Mouse (Mus musculus): ENCODE measurements around the gene Alkbh8. TPM values are rescaled to one million over a fixed set of nuclear protein-coding genes. Genes with fewer than 3 reads are reported as not detected.

Gene Alkbh8
- polyA plus RNA-seq (2014; fragmentation: Illumina TruSeq; extraction: RNeasy Lipid Tissue Mini Kit (QIAGEN cat#74804); ENCODE audit: low read depth, low replicate concordance): 10.0 TPM

DNA sequence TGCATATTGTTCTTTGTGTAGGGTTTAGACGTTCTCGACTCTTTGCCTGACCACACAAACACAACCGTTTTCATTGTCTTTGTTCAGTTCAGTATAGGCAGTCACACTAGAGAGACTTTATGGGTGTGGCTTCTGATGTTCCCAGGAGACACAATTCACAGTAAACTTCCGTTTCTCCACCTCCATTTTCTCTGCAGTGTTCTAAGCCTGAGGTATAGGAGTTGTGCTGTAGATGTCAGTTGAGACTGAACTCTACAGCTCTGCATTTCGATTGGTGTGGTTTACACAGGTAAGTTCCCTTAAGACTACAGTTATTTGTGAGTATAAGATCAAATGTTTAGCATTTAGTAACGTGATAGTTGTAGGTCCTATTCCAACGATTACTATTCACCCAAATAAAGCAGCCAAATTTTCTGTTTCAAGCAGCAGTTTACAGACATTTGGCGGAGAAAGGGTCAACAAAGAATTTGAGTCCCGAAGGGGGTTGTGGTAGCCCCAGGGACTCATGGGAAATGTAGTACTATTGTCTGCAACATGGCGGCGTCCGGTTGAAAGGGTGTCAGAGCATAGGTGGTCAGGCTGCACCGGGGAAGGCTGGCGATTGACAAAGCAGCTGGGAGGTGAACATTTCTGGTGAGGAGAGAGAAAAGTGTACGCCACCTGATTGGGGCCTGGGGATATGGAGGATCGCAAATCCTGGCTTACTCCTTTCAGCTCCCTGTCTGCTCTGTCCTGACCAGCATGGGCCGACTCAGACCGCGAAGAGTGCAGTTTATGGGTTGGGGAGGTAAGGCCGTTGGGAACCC is at the start of gene Alkbh8:
Gene Alkbh8 (plus strand): TSS at position 179 of the 806 bp plus-strand sequence.

DNA sequence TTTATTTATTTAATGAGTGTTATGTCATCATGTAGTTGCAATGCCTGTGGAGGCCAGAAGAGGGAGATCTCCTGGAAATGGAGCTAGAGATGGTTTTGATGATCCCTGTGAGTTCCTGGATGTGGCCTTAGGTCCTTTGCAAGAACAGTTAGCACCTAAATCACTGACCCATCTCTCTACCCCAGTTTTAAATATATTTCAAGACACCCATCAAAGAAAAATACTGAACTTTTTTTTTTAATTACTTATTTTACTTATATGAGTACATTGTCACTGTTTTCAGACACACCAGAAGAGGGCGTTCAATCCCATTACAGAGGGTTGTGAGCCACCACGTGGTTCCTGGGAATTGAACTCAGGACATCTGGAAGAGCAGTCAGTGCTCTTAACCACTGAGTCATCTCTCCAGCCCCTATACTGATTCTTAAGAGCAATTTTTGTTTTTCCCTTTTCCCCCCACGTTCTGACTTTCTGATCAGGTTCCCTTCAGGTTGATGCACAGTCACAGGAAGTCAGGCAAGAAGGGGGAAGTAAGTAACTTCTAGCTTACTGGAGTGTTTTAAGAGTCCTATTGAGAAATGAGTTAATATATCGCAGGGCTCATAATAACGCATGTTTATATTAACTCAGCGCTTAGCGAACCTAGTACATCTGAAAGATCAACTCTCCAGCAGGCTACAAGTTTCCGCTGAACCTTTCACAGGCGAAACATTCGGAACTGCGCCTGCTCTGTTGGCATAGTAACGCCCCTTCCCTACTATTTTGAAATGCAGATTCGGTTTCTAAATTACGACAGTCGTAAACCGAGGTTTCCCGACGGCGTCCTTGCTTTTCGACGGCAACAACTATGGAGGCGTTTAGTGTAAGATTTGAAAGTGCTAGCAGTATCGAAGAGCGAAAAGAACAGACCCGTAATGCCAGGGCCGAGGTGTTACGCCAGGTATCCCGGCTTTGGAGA is 68.6 kb downstream of the Alkbh8 start, which contains the start of gene Cwf19l2:
Gene Cwf19l2 (plus strand): TSS at position 342 of the 958 bp plus-strand sequence.

Other genes with a start within 250 kb of the Alkbh8 start
- 25.8 TPM for gene Cwf19l2, start 68.5 kb downstream of the Alkbh8 start, polyA plus RNA-seq (2014; fragmentation: Illumina TruSeq; extraction: RNeasy Lipid Tissue Mini Kit (QIAGEN cat#74804); ENCODE audit: low read depth, low replicate concordance)
- gene Gucy1a2, start 197.6 kb downstream of the Alkbh8 start, polyA plus RNA-seq (2014; fragmentation: Illumina TruSeq; extraction: RNeasy Lipid Tissue Mini Kit (QIAGEN cat#74804); ENCODE audit: low read depth, low replicate concordance): 1.6 TPM